12 mouse cellular contexts compared by ENCODE assay signal in the genomic region with DNA sequence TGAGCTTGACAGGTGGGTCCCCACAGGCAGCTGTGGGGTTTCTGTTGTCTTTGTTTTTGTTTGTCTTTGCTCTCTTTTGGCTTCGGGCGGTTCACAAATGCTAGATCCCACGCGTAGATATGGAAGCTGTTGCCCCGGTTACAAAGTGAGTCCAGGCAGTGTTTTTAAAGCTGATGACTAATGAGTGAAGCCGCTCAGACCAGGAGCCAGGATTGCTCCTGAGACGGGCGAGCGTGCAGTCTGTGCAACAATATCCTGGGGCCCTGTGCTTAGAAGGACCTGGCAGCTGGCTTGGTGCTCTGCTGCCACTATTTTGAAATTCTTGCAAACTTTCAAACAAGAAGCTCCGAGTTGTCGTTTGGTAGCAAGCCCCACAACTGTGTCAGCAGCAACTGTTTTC. TPM values are rescaled to one million over a fixed set of nuclear protein-coding genes. Genes with fewer than 3 reads are reported as not detected.
DNase-seq lines count a peak whose midpoint lies in the region; ATAC-seq and TF ChIP-seq lines count a peak whose summit lies in the region.
"Had no signal": no experiment of that assay in that cellular context is flagged by ENCODE, and none has a peak within 500 bp of the region (broad histone marks: within the 10 kb centered on the region; RNA-seq: fewer than 3 reads in every experiment).

No protein-coding gene starts in this region.

- H3K4me2 ChIP-seq in lung, postnatal 0 days (replicated peaks; ENCODE audit: low read depth, low read length), result no peak overlapping the region
- H3K4me2 ChIP-seq in embryonic facial prominence, embryonic 15.5 days (replicated peaks), result 0 out of 2 replicates have a peak overlapping the region, but pooled peaks have one; percentile 6
- no peak overlapping the region for H3K4me2 ChIP-seq in neural tube, embryonic 12.5 days (replicated peaks)

- no peaks in the 10 kb centered on the region for H3K9me3 ChIP-seq in lung, postnatal 0 days (ENCODE audit: low read length)
- H3K9me3 ChIP-seq in embryonic facial prominence, embryonic 15.5 days (replicated peaks), result no peaks in the 10 kb centered on the region
- H3K9me3 ChIP-seq in neural tube, embryonic 12.5 days, result no peaks in the 10 kb centered on the region

- peak; percentile 58 for DNase-seq in adrenal gland, postnatal 10 days
- no peak for DNase-seq in adrenal gland, adult 18-20 months (ENCODE audit: low spot score in 2 of 2)
- DNase-seq in lung, postnatal 0 days (ENCODE audit: low spot score), result peak; percentile 34
- DNase-seq in lung, postnatal 10 days, result no peak
- DNase-seq in kidney, adult 18-20 months, result no peak
- DNase-seq in layer of hippocampus, adult 9-11 months, result no peak
- DNase-seq: heart, postnatal 10 days; right cerebral cortex, postnatal 25 days had no signal

- no peak for TF ChIP-seq EP300 in lung, postnatal 0 days (IDR thresholded peaks at IDR 0.05)

- H3K4me1 ChIP-seq in lung, postnatal 0 days (ENCODE audit: insufficient read depth, low read depth, low read length), result peaks cover 7% of the 10 kb centered on the region; the same call in 1 of the 2 replicates
- peaks cover 23% of the 10 kb centered on the region for H3K4me1 ChIP-seq in embryonic facial prominence, embryonic 15.5 days
- H3K4me1 ChIP-seq in neural tube, embryonic 12.5 days, result peaks cover 20% of the 10 kb centered on the region

- H3K4me3 ChIP-seq in lung, postnatal 0 days (ENCODE audit: low read depth, low read length), result no peak overlapping the region
- no peak overlapping the region for H3K4me3 ChIP-seq in embryonic facial prominence, embryonic 15.5 days (replicated peaks)
- H3K4me3 ChIP-seq in neural tube, embryonic 12.5 days, result no peak overlapping the region
- H3K4me3 ChIP-seq: left cerebral cortex, adult 2 months had no signal

- no peak for ATAC-seq in lung, postnatal 0 days
- ATAC-seq in embryonic facial prominence, embryonic 15.5 days (ENCODE audit: insufficient number of reproducible peaks, low FRiP score, low TSS enrichment, low read depth), result no peak
- peak; percentile 54 for ATAC-seq in neural tube, embryonic 12.5 days (ENCODE audit: low FRiP score, low read depth)

- no peaks in the 10 kb centered on the region for H3K36me3 ChIP-seq in lung, postnatal 0 days (ENCODE audit: insufficient read depth, low read length)
- H3K36me3 ChIP-seq in embryonic facial prominence, embryonic 15.5 days, result no peaks in the 10 kb centered on the region
- H3K36me3 ChIP-seq in neural tube, embryonic 12.5 days, result no peaks in the 10 kb centered on the region

- no peak overlapping the region for H3K9ac ChIP-seq in lung, postnatal 0 days (replicated peaks; ENCODE audit: low read depth)
- H3K9ac ChIP-seq in embryonic facial prominence, embryonic 15.5 days, result no peak overlapping the region
- no peak overlapping the region for H3K9ac ChIP-seq in neural tube, embryonic 12.5 days

- H3K27me3 ChIP-seq in lung, postnatal 0 days (replicated peaks; ENCODE audit: insufficient read depth, low read length), result no peaks in the 10 kb centered on the region
- H3K27me3 ChIP-seq in embryonic facial prominence, embryonic 15.5 days, result no peaks in the 10 kb centered on the region
- H3K27me3 ChIP-seq in neural tube, embryonic 12.5 days (replicated peaks), result no peaks in the 10 kb centered on the region

- no peak for TF ChIP-seq CTCF in lung, postnatal 0 days (IDR thresholded peaks at IDR 0.05)

- H3K27ac ChIP-seq in lung, postnatal 0 days (ENCODE audit: low read length), result no peak overlapping the region
- no peak overlapping the region for H3K27ac ChIP-seq in embryonic facial prominence, embryonic 15.5 days (replicated peaks)
- H3K27ac ChIP-seq in neural tube, embryonic 12.5 days, result no peak overlapping the region
- H3K27ac ChIP-seq: left cerebral cortex, adult 2 months had no signal

- 15% methylated on average over 11 of the region's 11 CpGs for WGBS in lung, postnatal 0 days
- WGBS in embryonic facial prominence, embryonic 15.5 days, result 24% methylated on average over 11 of the region's 11 CpGs
- 32% methylated on average over 11 of the region's 11 CpGs for WGBS in neural tube, embryonic 12.5 days

RNA-seq across cellular contexts. Expression of a gene that starts 13.5 kb away (rescaled TPM):
- 1 to 10 TPM; 2.1 to 3.1 TPM for total RNA-seq in adrenal gland, postnatal 10 days (2021)
- total RNA-seq in adrenal gland, adult 18-20 months (2021), result under 1 TPM in 1 of 2 experiments, not detected in 1; 0.63 TPM
- 0.05 and 0.08 TPM in 2 replicates for polyA plus RNA-seq in lung, postnatal 0 days (2015; fragmentation: Nextera tagmentation; extraction: Ambion mirVana)
- polyA plus RNA-seq in embryonic facial prominence, embryonic 15.5 days (2015; fragmentation: Nextera tagmentation; extraction: Ambion mirVana), result 0.09 TPM in 1 of 2 replicates, not detected in the other
- 0.08 TPM in 1 of 2 replicates, not detected in the other for polyA plus RNA-seq in neural tube, embryonic 12.5 days (2016; fragmentation: Nextera tagmentation; extraction: Ambion mirVana)
- total RNA-seq: megakaryocyte progenitor cell, adult 5-6 weeks had no signal

RNA-seq across cellular contexts. Expression of a gene that starts 30.4 kb away (rescaled TPM):
- total RNA-seq in adrenal gland, postnatal 10 days (2021), result under 1 TPM; 0.33 to 0.63 TPM
- total RNA-seq in adrenal gland, adult 18-20 months (2021), result under 1 TPM in 1 of 2 experiments, not detected in 1; 0.51 TPM
- not detected in 2 replicates for polyA plus RNA-seq in lung, postnatal 0 days (2015; fragmentation: Nextera tagmentation; extraction: Ambion mirVana)
- 0.16 and 0.48 TPM in 2 replicates for polyA plus RNA-seq in embryonic facial prominence, embryonic 15.5 days (2015; fragmentation: Nextera tagmentation; extraction: Ambion mirVana)
- 0.28 and 0.49 TPM in 2 replicates for polyA plus RNA-seq in neural tube, embryonic 12.5 days (2016; fragmentation: Nextera tagmentation; extraction: Ambion mirVana)
- total RNA-seq: heart, postnatal 10 days; megakaryocyte progenitor cell, adult 5-6 weeks had no signal

RNA-seq across cellular contexts. Expression of a gene that starts 42.3 kb away (rescaled TPM):
- 100 to 1,000 TPM; 149 to 168 TPM for total RNA-seq in adrenal gland, postnatal 10 days (2021)
- 100 to 1,000 TPM; 172 to 220 TPM for total RNA-seq in adrenal gland, adult 18-20 months (2021)
- polyA plus RNA-seq in lung, postnatal 0 days (2015; fragmentation: Nextera tagmentation; extraction: Ambion mirVana), result 59.2 and 77.6 TPM in 2 replicates
- 190 and 195 TPM in 2 replicates for polyA plus RNA-seq in embryonic facial prominence, embryonic 15.5 days (2015; fragmentation: Nextera tagmentation; extraction: Ambion mirVana)
- polyA plus RNA-seq in neural tube, embryonic 12.5 days (2016; fragmentation: Nextera tagmentation; extraction: Ambion mirVana), result 222 and 241 TPM in 2 replicates

RNA-seq across cellular contexts. Expression of a gene that starts 43.5 kb away (rescaled TPM):
- total RNA-seq in adrenal gland, postnatal 10 days (2021), result 10 to 100 TPM; 35.6 to 38.1 TPM
- total RNA-seq in adrenal gland, adult 18-20 months (2021), result 10 to 100 TPM; 39.5 to 61.6 TPM
- 32.0 and 38.2 TPM in 2 replicates for polyA plus RNA-seq in lung, postnatal 0 days (2015; fragmentation: Nextera tagmentation; extraction: Ambion mirVana)
- 45.3 and 51.7 TPM in 2 replicates for polyA plus RNA-seq in embryonic facial prominence, embryonic 15.5 days (2015; fragmentation: Nextera tagmentation; extraction: Ambion mirVana)
- polyA plus RNA-seq in neural tube, embryonic 12.5 days (2016; fragmentation: Nextera tagmentation; extraction: Ambion mirVana), result 46.8 and 48.4 TPM in 2 replicates

Comparison
In these comparisons a context has a peak if more than half of its experiments do, and no peak if none do; other contexts are left out.
1. DNase-seq: peak in adrenal gland, postnatal 10 days (single experiment) and lung, postnatal 0 days (single experiment); none in adrenal gland, adult 18-20 months (0 of 2), lung, postnatal 10 days (single experiment), kidney, adult 18-20 months (single experiment) and layer of hippocampus, adult 9-11 months (single experiment).